In genomic region chr8:48819962-48820361, GRCm38 (mm10) we compare ENCODE assay signal across 23 mouse cellular contexts. TPM values are rescaled to one million over a fixed set of nuclear protein-coding genes. Genes with fewer than 3 reads are reported as not detected.
A peak's percentile ranks its signal among the peaks of the same experiment; 100 is the strongest.
DNase-seq lines count a peak whose midpoint lies in the region; ATAC-seq and TF ChIP-seq lines count a peak whose summit lies in the region.
"Had no signal": no experiment of that assay in that cellular context is flagged by ENCODE, and none has a peak within 500 bp of the region (broad histone marks: within the 10 kb centered on the region; RNA-seq: fewer than 3 reads in every experiment).

No protein-coding gene starts in this region.

- WGBS in lung, embryonic 14.5 days: 17% methylated on average over 6 of the region's 6 CpGs
- 82% methylated on average over 6 of the region's 6 CpGs for whole genome bisulfite sequencing in thymus, adult 2 months

- H3K36me3 ChIP-seq in lung, embryonic 14.5 days (ENCODE audit: insufficient read depth): no peaks in the 10 kb centered on the region
- no peaks in the 10 kb centered on the region for H3K36me3 ChIP-seq in C2C12 (ENCODE audit: control insufficient read depth, insufficient read depth)
- no peaks in the 10 kb centered on the region for H3K36me3 ChIP-seq in thymus, adult 2 months (ENCODE audit: control insufficient read depth, insufficient read depth, low read length)
- H3K36me3 ChIP-seq: forebrain, embryonic 12.5 days; heart, embryonic 15.5 days; hindbrain, embryonic 10.5 days had no signal

- H3K79me3 ChIP-seq in C2C12 (ENCODE audit: low read depth): no peaks in the 10 kb centered on the region

- no peaks in the 10 kb centered on the region for H3K9me3 ChIP-seq in lung, embryonic 14.5 days (ENCODE audit: low read depth, low read length)
- H3K9me3 ChIP-seq: forebrain, embryonic 12.5 days; heart, embryonic 15.5 days; hindbrain, embryonic 10.5 days had no signal

- TF ChIP-seq POLR2A in thymus, adult 2 months (IDR thresholded peaks at IDR 0.05; ENCODE audit: control insufficient read depth, extremely low read depth, insufficient read depth, low read length, poor library complexity): no peak

- no peaks in the 10 kb centered on the region for H3K4me1 ChIP-seq in lung, embryonic 14.5 days (ENCODE audit: insufficient read depth)
- H3K4me1 ChIP-seq in thymus, adult 2 months (replicated peaks; ENCODE audit: control insufficient read depth, insufficient read depth, low read length): no peaks in the 10 kb centered on the region
- H3K4me1 ChIP-seq: heart, embryonic 15.5 days; hindbrain, embryonic 10.5 days had no signal

- H3K9ac ChIP-seq in lung, embryonic 14.5 days: no peak overlapping the region
- H3K9ac ChIP-seq: forebrain, embryonic 12.5 days; heart, embryonic 15.5 days; hindbrain, embryonic 14.5 days had no signal

- no peaks in the 10 kb centered on the region for H3K27me3 ChIP-seq in lung, embryonic 14.5 days (ENCODE audit: insufficient read depth, low read length)
- H3K27me3 ChIP-seq in C2C12 (ENCODE audit: control insufficient read depth, insufficient read depth, insufficient read length): no peaks in the 10 kb centered on the region
- no peaks in the 10 kb centered on the region for H3K27me3 ChIP-seq in thymus, adult 2 months (ENCODE audit: control insufficient read depth, insufficient read depth, low read length)
- H3K27me3 ChIP-seq: CH12.LX; forebrain, embryonic 12.5 days; heart, embryonic 15.5 days; Patski had no signal

- no peak overlapping the region for H3K4me3 ChIP-seq in lung, embryonic 14.5 days (ENCODE audit: low read depth, low read length)
- no peak overlapping the region for H3K4me3 ChIP-seq in C2C12 (ENCODE audit: insufficient read depth, poor library complexity, severe bottlenecking)
- no peak overlapping the region for H3K4me3 ChIP-seq in thymus, adult 2 months (ENCODE audit: control insufficient read depth, insufficient read depth, low read length)
- H3K4me3 ChIP-seq: forebrain, embryonic 12.5 days; heart, adult 2 months; heart, embryonic 15.5 days; hindbrain, embryonic 10.5 days had no signal

- peak; percentile 45 for DNase-seq in embryo, embryonic 10.5 days (ENCODE audit: low spot score)
- no peak for DNase-seq in embryo, embryonic 9.5 days (ENCODE audit: extremely low spot score)
- DNase-seq in lung, embryonic 14.5 days: peak; percentile 58
- no peak for DNase-seq in lung, postnatal 10 days
- DNase-seq in forelimb bud, embryonic 11.5 days (ENCODE audit: low read depth, low spot score): peak; percentile 36
- DNase-seq in thymus, adult 2 months: no peak
- DNase-seq: adrenal gland, postnatal 25 days; cerebellum, adult 18-20 months; cerebellum, adult 9-11 months; cerebellum, postnatal 36 days; gastrocnemius, postnatal 14 days; heart, adult 2 months; heart, postnatal 14 days had no signal

- H3ac ChIP-seq in C2C12 (ENCODE audit: control insufficient read depth, insufficient read length, low read depth): no peak overlapping the region

- no peaks in the 10 kb centered on the region for H3K79me2 ChIP-seq in C2C12 (ENCODE audit: control insufficient read depth, insufficient read depth)

- H3K27ac ChIP-seq in lung, embryonic 14.5 days (ENCODE audit: low read depth): no peak overlapping the region
- no peak overlapping the region for H3K27ac ChIP-seq in thymus, adult 2 months (ENCODE audit: control insufficient read depth, insufficient read depth, low read length)
- H3K27ac ChIP-seq: forebrain, embryonic 12.5 days; heart, adult 2 months; heart, embryonic 15.5 days; hindbrain, embryonic 10.5 days; hindbrain, embryonic 14.5 days had no signal

- no peak for TF ChIP-seq CTCF in lung, embryonic 14.5 days (IDR thresholded peaks at IDR 0.05; ENCODE audit: low read depth)
- no peak for TF ChIP-seq CTCF in C2C12 (IDR thresholded peaks at IDR 0.05; ENCODE audit: control insufficient read depth, insufficient read depth, insufficient read length)
- no peak for TF ChIP-seq CTCF in thymus, adult 2 months (IDR thresholded peaks at IDR 0.05; ENCODE audit: borderline replicate concordance, control insufficient read depth, extremely low read depth, insufficient read depth, low read length, poor library complexity)

- H3K4me2 ChIP-seq in lung, embryonic 14.5 days: peak overlapping the region; percentile 4; the same call in 1 of the 2 replicates
- H3K4me2 ChIP-seq: forebrain, embryonic 12.5 days; heart, embryonic 11.5 days; heart, embryonic 15.5 days; hindbrain, embryonic 14.5 days had no signal

- peak; percentile 63 for ATAC-seq in lung, embryonic 14.5 days (ENCODE audit: insufficient read depth)
- ATAC-seq: activated CD4-positive, CD25-positive, alpha-beta regulatory T cell, adult 4 months; forebrain, embryonic 16.5 days; Patski had no signal

TF ChIP-seq in C2C12, 6 proteins besides CTCF, POLR2A, EP300 and RAD21:
- TF ChIP-seq MYOD1 (IDR thresholded peaks at IDR 0.05; ENCODE audit: control insufficient read depth, insufficient read length, low read depth) (peak; percentile 15), MYOG (IDR thresholded peaks at IDR 0.05; ENCODE audit: control insufficient read depth, extremely low read depth, insufficient read length) (no peak), CEBPB (IDR thresholded peaks at IDR 0.05; ENCODE audit: low read depth) (no peak)

RNA-seq across cellular contexts. Expression of gene Tenm3, which starts 23.8 kb away (rescaled TPM):
- 7.8 and 9.8 TPM in 2 replicates for polyA plus RNA-seq in lung, embryonic 14.5 days (2014; fragmentation: Nextera tagmentation; extraction: Ambion mirVana)
- polyA plus RNA-seq in C2C12 (2012; fragmentation: generic; extraction: Trizol): 18.2 TPM
- 2.3 TPM in 2 replicates for polyA plus RNA-seq in thymus, adult 2 months (2012; rRNA removed)
- polyA plus RNA-seq: activated CD4-positive, CD25-positive, alpha-beta regulatory T cell, adult 4 months had no signal

Comparison
In these comparisons a context has a peak if more than half of its experiments do, and no peak if none do; other contexts are left out.
1. DNase-seq: peak in embryo, embryonic 10.5 days (single experiment), lung, embryonic 14.5 days (single experiment) and forelimb bud, embryonic 11.5 days (single experiment); none in embryo, embryonic 9.5 days (single experiment), lung, postnatal 10 days (single experiment) and thymus, adult 2 months (single experiment).